Mouse (Mus musculus) heart, postnatal 4 days (tissue): ENCODE results near the gene Rpgrip1l. TPM values are rescaled to one million over a fixed set of nuclear protein-coding genes. Genes with fewer than 3 reads are reported as not detected.

Experiments used
- DNase-seq: peaks from one replicate; pipeline ENCODE4 v3.0.0; 2021
- total RNA-seq, 2 experiments: library from RNA; stranded (reverse); gene quantifications; 2 replicates each; pipeline ENCODE4 v1.2.3; 2021

Rpgrip1l gene
- total RNA-seq, 2 experiments from 2014 or later, result 3.5 to 4.9 TPM

DNA sequence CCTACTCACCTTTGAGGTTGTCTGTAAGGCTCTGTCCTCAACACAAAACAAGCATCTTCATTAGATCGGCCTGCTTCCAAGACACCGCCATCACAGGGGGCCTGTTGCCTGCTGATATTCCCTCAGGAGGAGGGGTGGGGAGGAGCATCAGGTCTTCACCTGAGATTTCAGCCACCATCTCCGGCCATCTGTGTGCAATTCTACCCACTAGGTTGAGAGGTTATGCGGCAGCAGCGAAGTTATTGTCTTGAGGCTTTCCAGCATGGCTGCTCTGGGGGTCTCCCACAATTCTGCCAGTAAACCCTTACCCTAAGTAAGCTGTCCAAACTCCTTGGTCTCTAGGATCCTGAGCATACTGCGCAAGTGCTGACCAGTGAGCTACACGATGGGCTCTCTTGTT, 113.2 kb downstream of the Rpgrip1l start, which contains the start of gene Aktip:
Gene Aktip, minus strand, starts transcription at position 101 of the 400 bp plus-strand sequence.
- no peak for DNase-seq

DNA sequence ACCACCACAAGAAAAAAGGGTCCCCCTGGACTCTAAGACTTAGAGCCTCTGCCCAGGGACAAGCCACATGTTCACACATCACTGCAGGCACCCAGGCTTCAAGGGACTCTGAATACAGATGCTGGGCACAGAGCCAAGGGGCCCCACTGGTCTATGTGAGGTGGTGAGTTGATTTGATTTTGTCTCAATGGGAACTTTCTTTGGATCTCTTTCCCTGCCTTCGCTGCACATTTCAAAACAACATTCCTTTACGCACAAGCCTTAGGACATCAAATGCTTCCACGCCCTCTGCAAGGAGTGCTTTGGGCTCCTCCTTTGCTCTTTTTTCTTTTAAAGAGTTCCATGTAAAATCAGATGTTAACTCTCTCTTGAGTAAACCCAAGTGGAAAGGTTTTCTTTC, 115.0 kb downstream of the Rpgrip1l start:
- DNase-seq, result no peak

DNA sequence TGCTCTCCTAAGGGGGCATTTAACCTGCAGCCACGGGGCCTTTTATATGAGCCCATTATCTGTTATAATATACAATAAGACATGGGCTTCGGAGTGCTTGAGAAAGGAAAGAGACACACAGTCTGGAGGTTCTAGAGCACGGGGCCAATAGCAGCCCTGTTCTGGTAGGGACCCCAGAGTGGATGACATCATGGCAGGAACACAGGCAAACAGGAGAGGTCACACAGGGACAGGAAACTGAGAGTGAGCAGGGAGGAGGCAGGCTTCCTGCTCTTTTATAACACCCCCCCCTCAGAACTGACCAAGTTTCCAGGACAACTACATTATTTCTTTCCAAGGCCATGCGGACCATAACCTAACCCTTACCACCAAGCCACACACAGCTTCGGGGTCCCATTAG, 115.8 kb downstream of the Rpgrip1l start:
- peak; percentile 12 for DNase-seq

DNA sequence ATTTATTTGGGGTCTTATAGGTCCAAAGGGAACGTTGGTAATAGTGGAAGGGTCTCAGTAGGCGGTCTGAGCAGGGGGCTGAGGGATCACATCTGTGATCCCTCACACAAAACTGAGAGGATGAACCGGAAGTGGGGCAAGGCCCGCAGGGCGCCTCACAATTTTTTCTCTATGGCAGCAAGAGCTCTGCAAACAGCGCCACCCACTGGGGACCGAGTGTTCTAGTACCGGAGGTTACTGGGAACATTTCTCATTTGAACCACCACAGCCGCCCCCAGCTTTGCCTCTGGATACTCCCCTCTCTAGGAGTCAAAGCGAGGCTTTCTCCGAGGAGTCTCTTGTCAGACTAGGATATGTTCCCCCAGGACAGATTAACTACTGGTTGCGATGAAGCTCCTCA, 116.4 kb downstream of the Rpgrip1l start:
- peak; percentile 14 for DNase-seq

DNA sequence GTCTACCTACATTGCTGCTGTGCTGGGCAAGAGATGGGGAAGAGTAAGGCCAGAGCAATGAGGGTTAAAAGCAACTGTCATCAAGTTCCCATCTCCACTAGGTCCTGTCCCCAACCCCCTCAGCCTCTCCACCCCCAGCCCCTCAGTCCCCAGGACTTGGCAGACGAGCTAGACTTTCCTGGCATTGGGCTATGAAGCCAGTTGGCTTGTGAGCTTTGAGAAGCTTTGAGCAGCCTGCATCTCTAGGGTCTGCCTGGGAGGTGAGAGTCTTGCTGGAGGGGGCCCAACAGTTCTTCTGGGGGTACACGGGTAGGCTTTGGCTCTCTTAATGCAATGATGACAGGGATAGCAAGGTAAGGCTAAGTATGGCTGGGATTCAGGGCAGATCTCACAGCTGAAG, 119.0 kb downstream of the Rpgrip1l start:
- no peak for DNase-seq

DNA sequence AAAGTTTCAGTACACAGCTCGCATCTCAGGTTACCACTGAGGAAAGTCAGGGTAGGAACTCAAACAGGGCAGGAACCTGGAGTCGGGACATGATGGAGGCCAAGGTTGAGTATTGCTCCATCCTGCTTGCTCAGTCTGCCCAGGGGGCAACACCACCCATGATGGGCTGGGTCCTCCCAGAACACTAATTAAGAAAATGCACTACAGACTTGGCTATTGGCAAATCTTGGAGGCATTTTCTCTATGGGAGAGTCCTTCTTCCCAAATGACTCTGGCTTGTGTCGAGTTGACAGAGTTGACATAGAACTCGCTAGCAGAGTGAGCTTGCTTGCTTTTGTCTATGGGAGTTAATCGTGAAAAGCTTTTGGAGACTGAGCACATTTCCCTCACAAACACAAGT, 120.1 kb downstream of the Rpgrip1l start:
- DNase-seq, result no peak

DNA sequence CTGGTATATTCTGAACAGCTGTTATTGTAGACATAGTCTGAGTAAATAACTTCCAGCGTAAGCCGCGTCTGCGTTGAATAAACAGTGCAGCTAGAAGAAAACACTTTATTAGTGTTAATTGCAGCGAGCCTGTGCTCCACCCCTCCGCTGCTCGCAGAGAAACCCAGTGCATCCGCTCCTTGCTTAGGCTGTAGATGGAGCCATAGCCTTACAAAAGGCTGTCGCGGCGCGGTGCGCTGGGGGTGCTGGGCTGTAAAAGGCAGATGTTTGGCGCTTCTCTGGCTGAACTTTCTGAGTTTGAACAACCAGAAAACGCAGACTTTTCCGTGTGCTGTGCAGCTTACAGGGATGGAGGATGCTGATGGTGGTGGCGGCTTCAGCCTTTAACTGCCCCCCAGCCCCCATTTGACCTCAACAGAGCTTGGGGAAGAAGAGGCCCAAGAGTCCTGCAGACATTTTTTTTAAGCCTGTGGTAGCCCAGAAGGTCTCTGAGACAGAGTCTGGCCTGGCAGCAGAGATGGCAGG, 122.2 kb downstream of the Rpgrip1l start:
- DNase-seq, result peak; percentile 81

DNA sequence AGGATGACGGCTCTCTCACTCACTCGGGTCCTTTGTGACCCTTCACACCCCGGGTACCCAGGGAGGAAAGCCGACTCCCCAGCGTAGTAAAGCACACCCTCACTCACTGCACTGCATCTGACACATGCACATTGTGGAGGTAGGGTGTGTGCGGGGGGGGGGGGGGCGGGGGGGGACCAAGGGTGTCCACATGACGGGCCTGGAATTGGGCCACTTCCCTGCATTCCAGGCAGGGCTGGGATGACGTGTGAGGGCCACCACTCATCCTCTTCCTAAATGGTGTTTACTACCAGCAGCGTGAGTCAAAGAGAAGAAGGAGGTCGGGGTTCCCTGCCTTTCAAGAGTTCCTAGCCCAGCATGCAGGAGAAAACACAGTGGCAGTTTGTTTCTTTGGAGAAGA, 124.9 kb downstream of the Rpgrip1l start:
- no peak for DNase-seq

DNA sequence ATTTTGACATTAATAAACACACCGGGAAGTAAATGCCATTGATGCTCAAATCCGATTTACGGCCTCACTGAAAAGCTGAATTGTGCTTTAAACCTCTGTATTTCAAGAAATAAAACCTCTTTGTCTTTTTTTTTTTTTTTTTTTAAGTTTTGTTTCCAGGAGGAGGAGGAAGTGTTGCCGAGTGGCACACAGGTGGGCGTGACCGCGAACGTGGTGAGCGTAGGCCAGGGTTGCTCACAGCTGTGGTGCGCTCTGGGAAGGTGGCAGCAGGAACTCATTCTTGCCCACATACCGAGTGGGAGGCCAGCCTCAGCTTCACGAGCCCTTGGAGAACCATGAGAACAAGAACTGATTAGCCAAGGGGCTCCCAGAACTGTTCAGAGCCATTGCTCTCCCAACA, 126.7 kb downstream of the Rpgrip1l start:
- DNase-seq, result no peak

DNA sequence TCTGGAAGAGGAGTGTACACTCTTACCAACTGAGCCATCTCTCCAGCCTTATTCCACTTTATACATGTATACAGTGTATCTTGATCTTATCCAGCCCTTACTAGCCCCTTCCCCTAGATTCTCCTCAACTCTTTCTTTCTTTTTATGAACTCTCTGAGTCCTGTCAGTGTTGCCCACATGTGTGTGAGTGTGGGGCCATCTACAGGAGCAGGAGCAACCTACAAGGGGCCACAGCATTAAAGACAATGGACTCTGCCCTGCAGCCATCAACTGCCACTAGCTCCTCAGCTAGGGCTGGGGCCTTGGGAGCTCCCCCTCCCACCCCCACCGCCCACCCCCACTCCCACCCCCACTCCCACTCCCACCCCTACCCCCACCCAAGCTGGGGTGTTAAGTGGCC, 135.4 kb downstream of the Rpgrip1l start:
- no peak for DNase-seq

DNA sequence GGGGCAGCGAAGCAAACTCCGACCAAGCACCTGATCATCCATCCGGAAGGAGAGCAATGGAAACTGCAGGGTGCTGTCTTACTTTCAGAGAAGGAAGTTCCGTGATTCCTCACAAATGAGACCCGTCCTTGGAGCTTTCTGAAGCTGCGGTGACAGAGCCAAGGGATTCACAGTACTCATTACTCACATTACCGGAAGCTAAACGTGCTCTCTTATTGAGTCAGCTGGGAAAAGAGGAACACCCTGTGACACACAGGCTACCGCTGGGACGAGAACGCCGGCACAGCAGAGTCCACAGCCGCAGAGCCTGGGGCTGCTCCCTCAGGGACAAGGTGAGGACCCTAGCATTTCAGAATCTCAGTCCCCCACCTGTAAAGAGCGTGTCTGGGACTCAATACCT, 136.9 kb downstream of the Rpgrip1l start:
- no peak for DNase-seq

DNA sequence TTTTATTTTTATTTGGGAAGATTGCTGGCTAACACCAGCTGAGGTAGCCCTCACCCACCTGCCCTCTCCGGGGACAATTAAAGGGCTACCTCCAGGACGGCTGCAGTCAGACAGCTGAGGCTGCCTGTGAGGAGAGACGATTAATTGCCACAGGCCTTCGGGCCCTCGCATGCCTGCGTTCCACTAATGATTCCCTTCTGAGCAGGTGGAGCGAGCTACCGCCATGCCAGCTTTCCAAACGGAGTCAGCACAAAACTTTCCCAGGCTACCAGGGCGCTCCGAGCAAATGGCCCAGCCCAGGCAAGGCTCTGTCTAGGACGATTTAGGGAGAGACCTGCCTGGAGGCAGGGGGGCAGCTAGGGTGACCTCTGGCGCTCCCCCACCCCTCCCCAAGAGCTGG, 141.5 kb downstream of the Rpgrip1l start:
- no peak for DNase-seq

DNA sequence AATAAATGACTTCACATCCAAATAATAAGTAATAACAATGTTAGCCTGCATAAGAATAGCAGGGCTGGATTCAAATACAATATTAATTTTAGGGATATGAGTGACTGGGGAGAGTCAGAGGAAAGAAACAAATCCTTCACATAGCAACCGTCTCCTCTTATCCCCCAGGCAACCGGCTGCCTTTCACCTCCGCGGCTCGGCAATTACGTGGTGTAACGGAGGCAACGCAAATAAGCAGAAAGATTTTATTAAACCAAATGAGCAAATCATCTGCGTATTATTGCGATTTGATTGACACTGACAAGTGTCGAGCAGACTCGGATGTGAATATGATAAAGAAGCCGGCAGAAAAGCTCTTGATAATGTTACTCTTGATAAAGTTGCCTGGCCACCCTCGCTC, 142.1 kb downstream of the Rpgrip1l start:
- DNase-seq, result no peak

DNA sequence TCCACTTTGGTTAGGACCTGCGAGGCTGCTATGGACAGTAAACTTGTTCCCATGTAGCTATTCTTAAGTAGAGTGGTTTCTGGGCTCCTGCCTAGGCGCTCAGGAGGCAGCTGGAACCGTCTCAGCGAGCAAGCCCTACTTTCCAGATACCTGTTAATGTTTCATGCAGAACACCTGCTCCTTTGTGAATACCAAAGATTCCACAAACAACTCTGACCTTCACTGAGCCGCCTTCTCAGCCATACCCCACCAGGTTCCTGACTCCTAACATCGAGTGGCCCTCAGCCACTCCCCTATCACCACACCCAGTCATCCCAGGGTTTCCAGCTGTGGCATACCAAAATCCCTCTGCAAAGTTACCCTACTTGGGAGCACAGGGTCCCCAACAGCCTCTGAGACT, 142.9 kb downstream of the Rpgrip1l start:
- no peak for DNase-seq

Other genes with a start within 250 kb of the Rpgrip1l start
- 10 to 100 TPM; 17.6 to 18.8 TPM for gene Rbl2, start 243.2 kb downstream of the Rpgrip1l start, total RNA-seq
- gene Aktip, start 113.3 kb downstream of the Rpgrip1l start, total RNA-seq, result 10 to 100 TPM; 31.3 to 34.0 TPM
- 10 to 100 TPM; 81.5 to 87.0 TPM for gene Fto, start 263 bp upstream of the Rpgrip1l start, total RNA-seq